Mouse (Mus musculus): ENCODE data around the gene Acbd6. TPM values are rescaled to one million over a fixed set of nuclear protein-coding genes. Genes with fewer than 3 reads are reported as not detected.

The Acbd6 gene
- total and polyA plus RNA-seq, 3 experiments, result 102 to 270 (median 145) TPM

GRCm38 (mm10) chr1:155727830-155728229 is 169.9 kb downstream of the Acbd6 start:
- Histone ChIP-seq H3K9ac (ENCODE audit: control insufficient read depth, low read depth, low read length, poor library complexity, severe bottlenecking) (no peak overlapping the region), H3K4me1 (ENCODE audit: control insufficient read depth in 1 of 2, insufficient read depth in 2 of 2, low read length in 2 of 2) (no peaks in the 10 kb centered on the region), H3K27me3 (ENCODE audit: control insufficient read depth in 1 of 2, insufficient read depth in 2 of 2, low read length in 2 of 2) (no peaks in the 10 kb centered on the region; a peak in 2 of 4 replicates), H3K36me3 (ENCODE audit: control insufficient read depth in 1 of 2, insufficient read depth in 2 of 2, low read length in 2 of 2) (no peaks in the 10 kb centered on the region), H3K4me3 (ENCODE audit: control insufficient read depth in 1 of 2, insufficient read depth in 1 of 2, low read depth in 2 of 2, low read length in 2 of 2) (no peak overlapping the region), H3K9me3 (replicated peaks; ENCODE audit: insufficient read depth, low read length) (no peaks in the 10 kb centered on the region), H3K27ac (ENCODE audit: control insufficient read depth, low read depth, low read length) (no peak overlapping the region), H3K79me2 (ENCODE audit: control insufficient read depth, insufficient read depth, low read length, poor library complexity) (no peaks in the 10 kb centered on the region)
- TF ChIP-seq ETS1 (IDR thresholded peaks at IDR 0.05; ENCODE audit: low read depth, low read length) (no peak), ELF1 (IDR thresholded peaks at IDR 0.05; ENCODE audit: low read depth, low read length) (no peak), CTCF (IDR thresholded peaks at IDR 0.05 in 2 of 3, conservative IDR thresholded peaks at IDR 0.05 in 1 of 3; ENCODE audit: control insufficient read depth in 1 of 3, insufficient read depth in 1 of 3, low read depth in 2 of 3, low read length in 3 of 3, poor library complexity in 1 of 3, severe bottlenecking in 1 of 3) (no peak), HCFC1 (IDR thresholded peaks at IDR 0.05; ENCODE audit: low read depth, low read length) (no peak), ZNF384 (IDR thresholded peaks at IDR 0.05; ENCODE audit: low read depth, low read length) (no peak), KAT2A (conservative IDR thresholded peaks at IDR 0.05; ENCODE audit: low read depth, low read length) (no peak), E2F4 (IDR thresholded peaks at IDR 0.05; ENCODE audit: borderline replicate concordance, low read depth, low read length) (no peak), ZC3H11A (IDR thresholded peaks at IDR 0.05; ENCODE audit: low read depth, low read length) (no peak), TCF12 (IDR thresholded peaks at IDR 0.05; ENCODE audit: low read depth, low read length) (no peak), NRF1 (IDR thresholded peaks at IDR 0.05; ENCODE audit: insufficient read depth, low read depth, low read length, poor library complexity, severe bottlenecking) (no peak), MAX (IDR thresholded peaks at IDR 0.05; ENCODE audit: low read length) (no peak), MAFK (IDR thresholded peaks at IDR 0.05; ENCODE audit: borderline replicate concordance, low read depth, low read length) (no peak), USF1 (IDR thresholded peaks at IDR 0.05; ENCODE audit: low read depth, low read length) (no peak), GABPA (IDR thresholded peaks at IDR 0.05; ENCODE audit: low read depth, low read length) (no peak), POLR2AphosphoS5 (IDR thresholded peaks at IDR 0.05; ENCODE audit: borderline replicate concordance, low read depth, low read length) (no peak), MYC (IDR thresholded peaks at IDR 0.05; ENCODE audit: low read depth, low read length) (no peak), CHD2 (IDR thresholded peaks at IDR 0.05; ENCODE audit: low read length) (no peak)
- DNase-seq (ENCODE audit: low read depth, low spot score), result no peak

- Histone ChIP-seq H3K27me3 (ENCODE audit: control insufficient read depth in 1 of 2, insufficient read depth in 2 of 2, low read length in 2 of 2) (no peaks in the 10 kb centered on the region; a peak in 1 of 4 replicates), H3K9ac (ENCODE audit: control insufficient read depth, low read depth, low read length, poor library complexity, severe bottlenecking) (no peak overlapping the region), H3K36me3 (ENCODE audit: control insufficient read depth in 1 of 2, insufficient read depth in 2 of 2, low read length in 2 of 2) (no peaks in the 10 kb centered on the region), H3K9me3 (replicated peaks; ENCODE audit: insufficient read depth, low read length) (no peaks in the 10 kb centered on the region), H3K4me1 (ENCODE audit: control insufficient read depth in 1 of 2, insufficient read depth in 2 of 2, low read length in 2 of 2) (no peaks in the 10 kb centered on the region), H3K79me2 (ENCODE audit: control insufficient read depth, insufficient read depth, low read length, poor library complexity) (no peaks in the 10 kb centered on the region), H3K27ac (ENCODE audit: control insufficient read depth, low read depth, low read length) (no peak overlapping the region), H3K4me3 (ENCODE audit: control insufficient read depth in 1 of 2, insufficient read depth in 1 of 2, low read depth in 2 of 2, low read length in 2 of 2) (no peak overlapping the region)
- TF ChIP-seq POLR2AphosphoS5 (IDR thresholded peaks at IDR 0.05; ENCODE audit: borderline replicate concordance, low read depth, low read length) (no peak), UBTF (IDR thresholded peaks at IDR 0.05; ENCODE audit: borderline replicate concordance, insufficient read depth, low read depth, low read length) (no peak), TAL1 (IDR thresholded peaks at IDR 0.05; ENCODE audit: low read length) (no peak), TBP (IDR thresholded peaks at IDR 0.05; ENCODE audit: low read depth, low read length) (no peak), MAX (IDR thresholded peaks at IDR 0.05; ENCODE audit: low read length) (no peak), MYC (IDR thresholded peaks at IDR 0.05; ENCODE audit: low read depth, low read length) (no peak), MEF2A (IDR thresholded peaks at IDR 0.05; ENCODE audit: extremely low read depth, insufficient replicate concordance, low read depth, low read length, poor library complexity, severe bottlenecking) (no peak), ZMIZ1 (IDR thresholded peaks at IDR 0.05; ENCODE audit: low read depth, low read length) (no peak), CTCF (IDR thresholded peaks at IDR 0.05 in 2 of 3, conservative IDR thresholded peaks at IDR 0.05 in 1 of 3; ENCODE audit: control insufficient read depth in 1 of 3, insufficient read depth in 1 of 3, low read depth in 2 of 3, low read length in 3 of 3, poor library complexity in 1 of 3, severe bottlenecking in 1 of 3) (no peak), SIN3A (IDR thresholded peaks at IDR 0.05; ENCODE audit: low read length) (no peak), POLR2AphosphoS2 (IDR thresholded peaks at IDR 0.05; ENCODE audit: low read length) (no peak), KAT2A (conservative IDR thresholded peaks at IDR 0.05; ENCODE audit: low read depth, low read length) (no peak), MAFK (IDR thresholded peaks at IDR 0.05; ENCODE audit: borderline replicate concordance, low read depth, low read length) (no peak), ETS1 (IDR thresholded peaks at IDR 0.05; ENCODE audit: low read depth, low read length) (no peak), TCF12 (IDR thresholded peaks at IDR 0.05; ENCODE audit: low read depth, low read length) (no peak), POLR2A (IDR thresholded peaks at IDR 0.05; ENCODE audit: control insufficient read depth in 1 of 2, insufficient read depth in 1 of 2, low read depth in 1 of 2, low read length in 2 of 2, poor library complexity in 1 of 2) (no peak)
- DNase-seq (ENCODE audit: low read depth, low spot score), result no peak
These were observed 171.3 kb downstream of the Acbd6 start for GRCm38 (mm10) chr1:155729113-155729795.
